Mouse (Mus musculus): ENCODE measurements around the gene Maged1. TPM values are rescaled to one million over a fixed set of nuclear protein-coding genes. Genes with fewer than 3 reads are reported as not detected.
"Not testable (repeated sequence)": the region's sequence is repeated elsewhere in the genome, so short reads cannot be mapped to it uniquely, and the experiment has no call there.

Gene Maged1
- polyA plus RNA-seq, 1 experiment from 2014 or later = 722 TPM

DNA sequence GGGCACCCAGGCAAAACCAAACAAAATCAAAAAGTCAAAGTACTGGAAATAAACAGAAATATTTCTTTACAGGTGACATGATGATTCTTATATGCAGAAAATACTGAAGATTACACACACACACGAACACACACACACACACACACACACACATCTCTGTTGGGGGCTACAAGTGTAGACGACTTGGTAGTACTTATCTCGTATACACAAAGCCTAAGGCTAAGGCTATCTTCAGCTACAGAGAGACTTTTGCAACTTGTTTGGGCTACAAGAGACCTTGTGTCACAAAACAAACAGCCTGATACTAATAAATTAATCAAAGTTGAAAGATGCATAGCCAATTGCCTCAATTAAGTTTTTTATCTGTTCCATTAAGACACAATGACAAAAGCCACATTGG is 19.8 kb downstream of the Maged1 start:
- 71% methylated on average over 3 of the region's 3 CpGs for WGBS
- no peak overlapping the region for H3K4me2 ChIP-seq

DNA sequence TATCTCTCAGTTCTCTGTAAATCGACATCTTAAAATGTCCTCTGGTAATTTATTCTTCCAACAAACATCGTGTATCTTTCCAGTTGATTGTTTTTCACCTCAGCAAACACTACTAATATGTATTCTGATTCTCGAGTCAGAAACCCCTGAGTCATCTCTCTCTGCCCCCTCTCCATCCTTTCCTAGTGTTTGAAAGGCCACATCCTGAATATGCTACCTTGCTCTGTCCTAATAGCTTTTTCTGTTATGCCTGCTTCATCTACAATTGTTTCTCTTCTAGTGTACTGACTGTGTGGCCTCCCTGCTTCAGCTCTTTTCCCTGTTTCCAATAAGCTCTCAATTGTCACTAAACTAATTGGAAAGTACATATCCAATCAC is 33.5 kb downstream of the Maged1 start:
- H3K27ac ChIP-seq = no peak overlapping the region
- H3K27me3 ChIP-seq = 0 out of 2 replicates have a peak, but pooled peaks cover 6% of the 10 kb centered on the region
- no peaks in the 10 kb centered on the region for H3K36me3 ChIP-seq
- H3K4me2 ChIP-seq = no peak overlapping the region
- H3K9me3 ChIP-seq = no peaks in the 10 kb centered on the region
- no peak overlapping the region for H3K9ac ChIP-seq
- no peak for ATAC-seq (ENCODE audit: insufficient number of reproducible peaks, low FRiP score, low TSS enrichment, low read depth)
- H3K4me1 ChIP-seq = no peaks in the 10 kb centered on the region
- no peak overlapping the region for H3K4me3 ChIP-seq
- 57% methylated on average over 3 of the region's 3 CpGs for WGBS

More for the DNA sequence above, 19.8 kb downstream of the Maged1 start:
- no peak overlapping the region for H3K27ac ChIP-seq
- ATAC-seq (ENCODE audit: insufficient number of reproducible peaks, low FRiP score, low TSS enrichment, low read depth) = no peak
- no peaks in the 10 kb centered on the region for H3K36me3 ChIP-seq
- H3K4me3 ChIP-seq = no peak overlapping the region
- H3K9ac ChIP-seq = no peak overlapping the region
- no peaks in the 10 kb centered on the region for H3K27me3 ChIP-seq
- H3K4me1 ChIP-seq = no peaks in the 10 kb centered on the region
- H3K9me3 ChIP-seq = no peaks in the 10 kb centered on the region

DNA sequence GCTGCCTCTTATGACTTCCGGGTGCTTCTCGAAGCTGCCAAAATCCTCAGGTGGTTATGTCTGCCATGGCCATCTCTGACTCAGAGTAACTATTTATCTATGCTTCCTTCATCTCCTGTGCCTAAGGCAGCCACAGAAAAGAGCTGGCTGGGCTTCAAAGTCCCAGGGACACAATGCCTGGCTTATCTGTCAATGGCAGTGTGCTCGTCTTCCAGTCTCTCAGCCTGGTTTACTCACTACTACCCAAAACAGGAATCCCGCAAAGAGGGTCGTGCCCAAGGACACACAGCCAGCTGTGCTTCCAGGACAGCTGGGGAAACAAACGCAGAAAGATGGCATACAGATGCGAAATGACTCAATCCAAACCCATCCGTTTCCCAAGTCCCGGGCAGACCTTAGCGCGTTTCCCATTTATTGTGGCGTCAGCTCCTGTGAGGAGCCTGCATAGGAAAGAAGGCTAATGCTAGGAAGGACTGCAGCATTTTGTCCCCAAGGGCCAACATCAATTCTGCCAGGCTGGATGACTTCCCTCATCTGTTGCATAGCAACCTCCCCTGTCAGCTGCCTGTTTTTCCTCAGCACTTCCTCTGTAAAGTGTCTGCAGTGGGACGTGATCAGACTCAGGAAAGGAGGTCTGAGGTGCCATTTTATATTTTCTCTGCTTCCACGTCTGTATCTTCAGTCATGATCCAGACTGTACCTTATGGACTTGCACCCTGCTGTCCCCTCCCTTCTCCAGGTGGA is 34.1 kb downstream of the Maged1 start:
- not testable (repeated sequence) for H3K4me1 ChIP-seq; H3K27ac ChIP-seq; H3K9ac ChIP-seq; H3K4me3 ChIP-seq; ATAC-seq (ENCODE audit: insufficient number of reproducible peaks, low FRiP score, low TSS enrichment, low read depth); H3K9me3 ChIP-seq; H3K27me3 ChIP-seq; H3K36me3 ChIP-seq; H3K4me2 ChIP-seq
- WGBS = 45% methylated on average over 8 of the region's 14 CpGs

DNA sequence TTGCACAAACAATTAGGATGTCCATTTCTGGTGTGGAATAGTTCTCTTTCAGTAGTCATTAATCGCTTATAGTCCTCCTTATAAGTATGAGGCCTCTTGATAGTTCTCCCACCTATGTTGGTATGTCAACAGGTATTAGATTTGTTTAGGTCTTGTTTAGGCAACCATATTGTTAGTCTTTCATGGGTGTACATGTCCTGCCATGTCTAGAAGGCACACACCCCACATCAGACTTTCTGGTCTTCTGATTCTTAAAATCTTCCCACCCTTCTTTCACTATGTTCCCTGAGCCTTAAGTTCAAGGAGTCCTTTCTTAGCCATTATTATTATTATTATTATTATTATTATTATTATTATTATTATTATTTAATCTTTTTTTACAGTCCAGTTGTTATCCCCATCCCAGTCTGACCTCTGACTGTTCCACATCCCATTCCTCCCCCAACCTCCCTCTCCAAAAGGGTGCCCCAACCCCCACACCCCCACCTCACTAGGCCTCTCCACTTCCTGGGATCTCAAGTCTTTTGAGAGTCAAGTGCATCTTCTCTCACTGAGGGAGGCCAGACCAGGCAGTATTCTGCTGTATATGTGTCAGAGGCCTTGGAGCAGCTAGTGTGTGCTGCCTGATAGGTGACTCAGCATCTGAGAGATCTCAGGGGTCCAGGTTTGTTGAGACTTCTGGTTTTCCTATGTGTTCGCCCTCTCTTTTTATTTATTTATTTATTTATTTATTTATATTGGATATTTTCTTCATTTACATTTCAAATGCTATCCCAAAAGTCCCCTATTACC is 55.7 kb downstream of the Maged1 start:
- 86% methylated on average over 2 of the region's 2 CpGs for WGBS

More for the DNA sequence above, 55.7 kb downstream of the Maged1 start:
- H3K4me3 ChIP-seq = no peak overlapping the region
- H3K27ac ChIP-seq = no peak overlapping the region
- 0 out of 2 replicates have a peak, but pooled peaks cover 6% of the 10 kb centered on the region for H3K27me3 ChIP-seq
- no peak overlapping the region for H3K9ac ChIP-seq
- no peak for ATAC-seq (ENCODE audit: insufficient number of reproducible peaks, low FRiP score, low TSS enrichment, low read depth)
- no peaks in the 10 kb centered on the region for H3K9me3 ChIP-seq
- H3K4me1 ChIP-seq = no peaks in the 10 kb centered on the region
- no peaks in the 10 kb centered on the region for H3K36me3 ChIP-seq
- no peak overlapping the region for H3K4me2 ChIP-seq

Other genes starting within 250 kb of the Maged1 start
- gene Fam90a1b, start 175.4 kb downstream of the Maged1 start, polyA plus RNA-seq (2015; fragmentation: Nextera tagmentation; extraction: Ambion mirVana) = 0.08 TPM in 1 of 2 replicates, not detected in the other
- 68.3 and 69.6 TPM in 2 replicates for gene Apoo, start 175.0 kb downstream of the Maged1 start, polyA plus RNA-seq (2015; fragmentation: Nextera tagmentation; extraction: Ambion mirVana)
- 4.7 and 4.8 TPM in 2 replicates for gene Gspt2, start 93.9 kb upstream of the Maged1 start, polyA plus RNA-seq (2015; fragmentation: Nextera tagmentation; extraction: Ambion mirVana)
- gene Zxdb, start 182.4 kb upstream of the Maged1 start, polyA plus RNA-seq (2015; fragmentation: Nextera tagmentation; extraction: Ambion mirVana) = 1.2 and 1.5 TPM in 2 replicates

Measured in limb, embryonic 15.5 days (tissue).